Mouse (Mus musculus) urinary bladder, postnatal 36 days (tissue): ENCODE measurements around the gene Shmt2.

Experiments
- DNase-seq, 2 experiments: peaks; one replicate each; pipeline ENCODE4 v3.0.0; 2022; ENCODE audit warnings: low spot score in 2 of 2, mixed read lengths in 1 of 2

Shmt2 gene

GRCm38 (mm10) chr10:127522088-127522581, at the start of gene Shmt2:
Gene Shmt2 (minus strand): TSS chr10:127522444.
- DNase-seq = peak; percentile 66 to 78

GRCm38 (mm10) chr10:127570937-127571641, 48.8 kb upstream of the Shmt2 start:
- DNase-seq = no peak

GRCm38 (mm10) chr10:127570384-127570783, 48.1 kb upstream of the Shmt2 start:
- DNase-seq = peak; percentile 56 to 63

- peak; percentile 60 to 65 for DNase-seq
Observed at GRCm38 (mm10) chr10:127569450-127569849, 47.2 kb upstream of the Shmt2 start.

- no peak for DNase-seq
Observed at GRCm38 (mm10) chr10:127566553-127567326, 44.5 kb upstream of the Shmt2 start.

GRCm38 (mm10) chr10:127564301-127564700, 42.1 kb upstream of the Shmt2 start:
- no peak for DNase-seq

GRCm38 (mm10) chr10:127563840-127564239, 41.6 kb upstream of the Shmt2 start:
- DNase-seq = no peak

- DNase-seq = no peak
Observed at GRCm38 (mm10) chr10:127561145-127561544, 38.9 kb upstream of the Shmt2 start.

GRCm38 (mm10) chr10:127557397-127557796, 35.2 kb upstream of the Shmt2 start:
- DNase-seq = no peak

GRCm38 (mm10) chr10:127555703-127556102, 33.5 kb upstream of the Shmt2 start:
- DNase-seq = no peak

- DNase-seq = no peak
Observed at GRCm38 (mm10) chr10:127549892-127550291, 27.6 kb upstream of the Shmt2 start.

- no peak for DNase-seq
Observed at GRCm38 (mm10) chr10:127548236-127548635, 26.0 kb upstream of the Shmt2 start.

GRCm38 (mm10) chr10:127546505-127546904, 24.3 kb upstream of the Shmt2 start:
- no peak for DNase-seq

- DNase-seq = no peak
Observed at GRCm38 (mm10) chr10:127544375-127544774, 22.1 kb upstream of the Shmt2 start.

GRCm38 (mm10) chr10:127543916-127544315, 21.7 kb upstream of the Shmt2 start:
- DNase-seq = no peak

GRCm38 (mm10) chr10:127542720-127543119, 20.5 kb upstream of the Shmt2 start:
- no peak for DNase-seq

- no peak for DNase-seq
Observed at GRCm38 (mm10) chr10:127542084-127542483, 19.8 kb upstream of the Shmt2 start.

GRCm38 (mm10) chr10:127541510-127541909, 19.3 kb upstream of the Shmt2 start:
- no peak for DNase-seq

GRCm38 (mm10) chr10:127537854-127538583, 15.8 kb upstream of the Shmt2 start:
- DNase-seq = peak; percentile 60 to 68

GRCm38 (mm10) chr10:127536586-127537314, 14.5 kb upstream of the Shmt2 start:
- no peak for DNase-seq

- no peak for DNase-seq
Observed at GRCm38 (mm10) chr10:127534929-127535384, 12.7 kb upstream of the Shmt2 start.
